Mouse (Mus musculus) heart, adult 10 weeks (tissue): Measurements from ENCODE around the gene C9. TPM values are rescaled to one million over a fixed set of nuclear protein-coding genes. Genes with fewer than 3 reads are reported as not detected.

Experiments used
- polyA plus RNA-seq: library from polyadenylated mRNA; stranded (reverse); fragments of 350-450 nt; fragmentation: Illumina TruSeq; extraction: RNeasy Lipid Tissue Mini Kit (QIAGEN cat#74804); gene quantifications from one replicate; pipeline ENCODE4 v1.2.3, GENCODE M21; 2014; ENCODE audit warnings: low read depth, low replicate concordance

C9 gene
- 0.29 TPM for polyA plus RNA-seq

GRCm38 (mm10) chr15:6445135-6445534, at the start of gene C9:
Gene C9, plus strand, starts transcription at chr15:6445327.

GRCm38 (mm10) chr15:6522653-6523167, 77.6 kb downstream of the C9 start, which contains the start of gene Fyb:
Gene Fyb, plus strand, starts transcription at chr15:6522853.

Other genes with a start within 250 kb of the C9 start
- 25.7 TPM for gene Dab2, start 145.5 kb upstream of the C9 start, polyA plus RNA-seq
- gene Fyb, start 77.5 kb downstream of the C9 start, polyA plus RNA-seq, result 4.1 TPM